In genomic region chr6:6862611-6863010, GRCm38 (mm10) we compare ENCODE assay signal across 8 mouse cellular contexts. TPM values are rescaled to one million over a fixed set of nuclear protein-coding genes. Genes with fewer than 3 reads are reported as not detected.
DNase-seq lines count a peak whose midpoint lies in the region; ATAC-seq and TF ChIP-seq lines count a peak whose summit lies in the region.

No protein-coding gene starts in this region.

- intact Hi-C loops in gastrocnemius, adult 2 months (cut with DNase I): no loop called here

- no peak for TF ChIP-seq POLR2A in embryonic fibroblast, embryonic 13.5 days (IDR thresholded peaks at IDR 0.05; ENCODE audit: low read depth, low read length)

- peaks cover 85% of the 10 kb centered on the region for H3K27me3 ChIP-seq in intestine, embryonic 16.5 days (replicated peaks; ENCODE audit: control insufficient read depth, insufficient read depth, low read length)

- no peaks in the 10 kb centered on the region for H3K36me3 ChIP-seq in intestine, embryonic 16.5 days (ENCODE audit: control insufficient read depth, insufficient read depth, low read length)

- no peak overlapping the region for H3K9ac ChIP-seq in intestine, embryonic 16.5 days (ENCODE audit: low read depth, low read length)

- TF ChIP-seq CTCF in gastrocnemius, adult 2 months (IDR thresholded peaks at IDR 0.05): no peak
- TF ChIP-seq CTCF in embryonic fibroblast, embryonic 13.5 days (IDR thresholded peaks at IDR 0.05; ENCODE audit: borderline replicate concordance, insufficient read depth, low read length): no peak

- DNase-seq in gastrocnemius, adult 2 months: peak; percentile 34
- DNase-seq in gastrocnemius, adult 18-20 months (ENCODE audit: low spot score): no peak
- peak; percentile 93 for DNase-seq in ES-CJ7 (ENCODE audit: low read depth, low spot score)
- DNase-seq in thymus, postnatal 4 days: peak; percentile 53
- DNase-seq in cerebellum, adult 18-20 months: no peak

- no peaks in the 10 kb centered on the region for H3K9me3 ChIP-seq in intestine, embryonic 16.5 days (ENCODE audit: control insufficient read depth, low read length)

- H3K4me1 ChIP-seq in embryonic fibroblast, embryonic 13.5 days (ENCODE audit: control insufficient read depth, insufficient read depth, low read length): 0 out of 2 replicates have a peak, but pooled peaks cover 3% of the 10 kb centered on the region
- H3K4me1 ChIP-seq in intestine, embryonic 16.5 days (ENCODE audit: control insufficient read depth, insufficient read depth, low read length): peaks cover 24% of the 10 kb centered on the region

- peak overlapping the region; percentile 85 for H3K4me2 ChIP-seq in intestine, embryonic 16.5 days (ENCODE audit: low read depth, low read length)

- H3K27ac ChIP-seq in gastrocnemius, adult 2 months: no peak overlapping the region
- H3K27ac ChIP-seq in embryonic fibroblast, embryonic 13.5 days (ENCODE audit: insufficient read depth, low read length): no peak overlapping the region
- H3K27ac ChIP-seq in intestine, embryonic 16.5 days (ENCODE audit: low read length): no peak overlapping the region

- H3K4me3 ChIP-seq in gastrocnemius, adult 2 months: peak overlapping the region; percentile 63
- peak overlapping the region; percentile 36 for H3K4me3 ChIP-seq in embryonic fibroblast, embryonic 13.5 days (ENCODE audit: insufficient read depth, low read length)
- peak overlapping the region; percentile 45 for H3K4me3 ChIP-seq in intestine, embryonic 16.5 days (ENCODE audit: low read length)

- WGBS in intestine, embryonic 16.5 days: under 1% methylated on average over 23 of the region's 23 CpGs

- ATAC-seq in intestine, embryonic 16.5 days: peak; percentile 45
- peak; percentile 33; the same call in 1 of the 2 replicates for ATAC-seq in megakaryocyte-erythroid progenitor cell, adult 5-6 weeks (replicated peaks; ENCODE audit: low FRiP score, low TSS enrichment, poor library complexity, severe bottlenecking)

RNA-seq across cellular contexts. Expression of gene Dlx6, which starts 0.5 kb away (rescaled TPM):
- total RNA-seq in gastrocnemius, adult 2 months (2021): not detected
- not detected for total RNA-seq in gastrocnemius, adult 18-20 months (2021)
- polyA plus RNA-seq in embryonic fibroblast, embryonic 13.5 days (2011; ENCODE audit: insufficient read length, low read depth, missing spikeins): 1.0 TPM in 1 of 2 replicates, not detected in the other
- polyA plus RNA-seq in intestine, embryonic 16.5 days (2015; fragmentation: Nextera tagmentation; extraction: Ambion mirVana): not detected in 2 replicates
- total RNA-seq in megakaryocyte-erythroid progenitor cell, adult 5-6 weeks (2014; fragmentation: Nextera tagmentation): not detected in 2 replicates
- total RNA-seq in megakaryocyte-erythroid progenitor cell, adult 5-6 weeks (2017): not detected in 2 replicates

RNA-seq across cellular contexts. Expression of gene Dlx5, which starts 19.3 kb away (rescaled TPM):
- not detected for total RNA-seq in gastrocnemius, adult 2 months (2021)
- total RNA-seq in gastrocnemius, adult 18-20 months (2021): not detected
- 0.62 and 1.2 TPM in 2 replicates for polyA plus RNA-seq in embryonic fibroblast, embryonic 13.5 days (2011; ENCODE audit: insufficient read length, low read depth, missing spikeins)
- polyA plus RNA-seq in intestine, embryonic 16.5 days (2015; fragmentation: Nextera tagmentation; extraction: Ambion mirVana): 1.5 and 1.7 TPM in 2 replicates
- total RNA-seq in megakaryocyte-erythroid progenitor cell, adult 5-6 weeks (2014; fragmentation: Nextera tagmentation): not detected in 2 replicates
- not detected in 2 replicates for total RNA-seq in megakaryocyte-erythroid progenitor cell, adult 5-6 weeks (2017)

Comparison
In these comparisons a context has a peak if more than half of its experiments do, and no peak if none do; other contexts are left out.
1. DNase-seq: peak in gastrocnemius, adult 2 months (single experiment), ES-CJ7 (single experiment) and thymus, postnatal 4 days (single experiment); none in gastrocnemius, adult 18-20 months (single experiment) and cerebellum, adult 18-20 months (0 of 2).
2. Peak in every context shown above with its lines, with median percentiles within 50 percentile points of each other: H3K4me3 ChIP-seq.